Comparison of ENCODE assay signal across 14 mouse cellular contexts in the genomic region with DNA sequence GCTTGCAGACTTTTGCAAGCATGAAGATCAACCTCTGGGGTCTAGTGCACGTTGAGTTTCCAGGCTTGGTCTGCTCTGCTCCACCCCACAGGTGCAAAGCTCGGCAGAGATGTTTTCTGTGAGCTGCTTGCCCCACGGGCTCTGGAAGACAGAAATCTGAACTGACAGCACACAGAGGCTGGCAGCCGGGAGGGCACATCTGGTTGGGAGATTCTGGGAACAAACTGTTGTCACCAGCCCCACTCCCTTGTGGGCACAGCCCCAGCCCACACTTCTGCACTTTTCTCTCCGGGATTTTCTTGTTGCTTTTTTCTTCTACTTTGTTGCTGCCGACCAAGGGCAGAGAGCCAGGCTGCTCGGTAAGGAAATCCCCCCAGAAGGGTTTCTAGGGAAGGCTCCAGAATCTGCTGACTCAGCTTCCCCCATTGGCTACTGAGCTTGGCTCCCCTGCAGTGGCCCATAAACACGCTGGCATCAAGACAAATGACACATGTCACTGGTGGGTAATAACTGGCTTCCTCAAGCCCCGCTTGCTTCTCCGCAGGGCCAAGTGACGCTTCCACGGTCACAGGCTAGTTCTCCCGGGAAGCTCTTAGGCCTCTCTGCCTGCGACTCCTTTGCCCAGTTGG.
A peak's percentile ranks its signal among the peaks of the same experiment; 100 is the strongest.
DNase-seq lines count a peak whose midpoint lies in the region; ATAC-seq and TF ChIP-seq lines count a peak whose summit lies in the region.
"Had no signal": no experiment of that assay in that cellular context is flagged by ENCODE, and none has a peak within 500 bp of the region (broad histone marks: within the 10 kb centered on the region; RNA-seq: fewer than 3 reads in every experiment).

No protein-coding gene starts in this region.

- ATAC-seq in forebrain, postnatal 0 days = peak; percentile 34; the same call in 1 of the 2 replicates
- ATAC-seq in forebrain, embryonic 13.5 days = no peak
- ATAC-seq in neural tube, embryonic 11.5 days (ENCODE audit: insufficient read depth, low FRiP score, low TSS enrichment) = no peak
- no peak for ATAC-seq in hindbrain, embryonic 16.5 days

- H3K9ac ChIP-seq in forebrain, postnatal 0 days = no peak overlapping the region
- no peak overlapping the region for H3K9ac ChIP-seq in forebrain, embryonic 13.5 days
- H3K9ac ChIP-seq in neural tube, embryonic 11.5 days (ENCODE audit: low read length) = no peak overlapping the region
- H3K9ac ChIP-seq in hindbrain, embryonic 16.5 days (ENCODE audit: low read depth, low read length) = no peak overlapping the region
- H3K9ac ChIP-seq: heart, embryonic 13.5 days; liver, embryonic 13.5 days had no signal

- H3K27ac ChIP-seq in forebrain, postnatal 0 days (ENCODE audit: low read depth, low read length) = no peak overlapping the region
- H3K27ac ChIP-seq in forebrain, embryonic 13.5 days = no peak overlapping the region
- no peak overlapping the region for H3K27ac ChIP-seq in neural tube, embryonic 11.5 days (ENCODE audit: low read depth, low read length)
- H3K27ac ChIP-seq in hindbrain, embryonic 16.5 days (ENCODE audit: low read depth, low read length) = peak overlapping the region; percentile 14; the same call in 1 of the 2 replicates
- H3K27ac ChIP-seq: heart, embryonic 13.5 days; layer of hippocampus, adult 2 months; left cerebral cortex, adult 2 months; liver, embryonic 13.5 days had no signal

- H3K9me3 ChIP-seq in forebrain, postnatal 0 days (ENCODE audit: low read length) = no peaks in the 10 kb centered on the region
- H3K9me3 ChIP-seq in forebrain, embryonic 13.5 days (replicated peaks) = no peaks in the 10 kb centered on the region
- H3K9me3 ChIP-seq in neural tube, embryonic 11.5 days (ENCODE audit: control insufficient read depth, low read length) = no peaks in the 10 kb centered on the region
- H3K9me3 ChIP-seq in hindbrain, embryonic 16.5 days (ENCODE audit: control insufficient read depth, low read length) = no peaks in the 10 kb centered on the region
- H3K9me3 ChIP-seq: heart, embryonic 13.5 days; liver, embryonic 13.5 days had no signal

- 41% methylated on average over 14 of the region's 14 CpGs for WGBS in forebrain, postnatal 0 days
- WGBS in forebrain, embryonic 13.5 days = 60% methylated on average over 14 of the region's 14 CpGs
- 53% methylated on average over 14 of the region's 14 CpGs for WGBS in neural tube, embryonic 11.5 days
- 23% methylated on average over 14 of the region's 14 CpGs for WGBS in hindbrain, embryonic 16.5 days

- H3K4me2 ChIP-seq in forebrain, postnatal 0 days (ENCODE audit: low read depth) = peak overlapping the region; percentile 6; the same call in 1 of the 2 replicates
- H3K4me2 ChIP-seq in forebrain, embryonic 13.5 days = no peak overlapping the region
- no peak overlapping the region for H3K4me2 ChIP-seq in neural tube, embryonic 11.5 days (ENCODE audit: low read depth)
- H3K4me2 ChIP-seq in hindbrain, embryonic 16.5 days (ENCODE audit: low read length) = no peak overlapping the region
- H3K4me2 ChIP-seq: heart, embryonic 13.5 days; liver, embryonic 13.5 days had no signal

- DNase-seq in forebrain, postnatal 0 days = peak; percentile 45
- peak; percentile 25 for DNase-seq in neural tube, embryonic 11.5 days (ENCODE audit: low spot score)
- no peak for DNase-seq in neural tube, embryonic 10.5 days (ENCODE audit: extremely low spot score, low spot score)
- DNase-seq in retina, postnatal 1 day = peak; percentile 64
- DNase-seq in kidney, postnatal 14 days = no peak
- DNase-seq: B cell, adult 2 months; liver, embryonic 13.5 days; thymus, postnatal 4 days had no signal

- no peak overlapping the region for H3K4me3 ChIP-seq in forebrain, postnatal 0 days (ENCODE audit: low read depth, low read length)
- H3K4me3 ChIP-seq in forebrain, embryonic 13.5 days = no peak overlapping the region
- H3K4me3 ChIP-seq in neural tube, embryonic 11.5 days (ENCODE audit: low read depth, low read length) = no peak overlapping the region
- no peak overlapping the region for H3K4me3 ChIP-seq in hindbrain, embryonic 16.5 days (ENCODE audit: low read length)
- H3K4me3 ChIP-seq: heart, embryonic 13.5 days; layer of hippocampus, adult 2 months; left cerebral cortex, adult 2 months; liver, embryonic 13.5 days had no signal

- TF ChIP-seq CTCF in forebrain, postnatal 0 days (IDR thresholded peaks at IDR 0.05; ENCODE audit: low read depth) = no peak

- no peaks in the 10 kb centered on the region for H3K4me1 ChIP-seq in forebrain, postnatal 0 days (ENCODE audit: insufficient read depth)
- H3K4me1 ChIP-seq in forebrain, embryonic 13.5 days = peaks cover 13% of the 10 kb centered on the region
- H3K4me1 ChIP-seq in neural tube, embryonic 11.5 days (ENCODE audit: control insufficient read depth, insufficient read depth, low read length) = peaks cover 8% of the 10 kb centered on the region
- H3K4me1 ChIP-seq in hindbrain, embryonic 16.5 days (ENCODE audit: control insufficient read depth, insufficient read depth, low read depth, low read length) = peaks cover 16% of the 10 kb centered on the region
- H3K4me1 ChIP-seq: liver, embryonic 13.5 days had no signal

- no peaks in the 10 kb centered on the region for H3K36me3 ChIP-seq in forebrain, postnatal 0 days (ENCODE audit: insufficient read depth)
- no peaks in the 10 kb centered on the region for H3K36me3 ChIP-seq in forebrain, embryonic 13.5 days (ENCODE audit: poor library complexity, severe bottlenecking)
- H3K36me3 ChIP-seq in neural tube, embryonic 11.5 days (ENCODE audit: control insufficient read depth, insufficient read depth, low read length) = no peaks in the 10 kb centered on the region
- no peaks in the 10 kb centered on the region for H3K36me3 ChIP-seq in hindbrain, embryonic 16.5 days (ENCODE audit: control insufficient read depth, insufficient read depth, low read length)
- H3K36me3 ChIP-seq: G1E; heart, embryonic 13.5 days; liver, embryonic 13.5 days had no signal

- no peaks in the 10 kb centered on the region for H3K27me3 ChIP-seq in forebrain, postnatal 0 days (ENCODE audit: insufficient read depth, low read length)
- 0 out of 2 replicates have a peak, but pooled peaks cover 1% of the 10 kb centered on the region for H3K27me3 ChIP-seq in forebrain, embryonic 13.5 days
- no peaks in the 10 kb centered on the region for H3K27me3 ChIP-seq in neural tube, embryonic 11.5 days (ENCODE audit: control insufficient read depth, insufficient read depth, low read length)
- no peaks in the 10 kb centered on the region for H3K27me3 ChIP-seq in hindbrain, embryonic 16.5 days (replicated peaks; ENCODE audit: control insufficient read depth, insufficient read depth, low read length)
- H3K27me3 ChIP-seq: liver, embryonic 13.5 days had no signal

Comparison
In these comparisons a context has a peak if more than half of its experiments do, and no peak if none do; other contexts are left out.
1. DNase-seq: peak in forebrain, postnatal 0 days (single experiment), neural tube, embryonic 11.5 days (single experiment) and retina, postnatal 1 day (single experiment); none in neural tube, embryonic 10.5 days (single experiment) and kidney, postnatal 14 days (single experiment).